Mouse (Mus musculus): ENCODE measurements around the gene Clic6. TPM values are rescaled to one million over a fixed set of nuclear protein-coding genes. Genes with fewer than 3 reads are reported as not detected.

Gene Clic6
- polyA plus RNA-seq, 1 experiment from 2014 or later, result 3.6 TPM

DNA sequence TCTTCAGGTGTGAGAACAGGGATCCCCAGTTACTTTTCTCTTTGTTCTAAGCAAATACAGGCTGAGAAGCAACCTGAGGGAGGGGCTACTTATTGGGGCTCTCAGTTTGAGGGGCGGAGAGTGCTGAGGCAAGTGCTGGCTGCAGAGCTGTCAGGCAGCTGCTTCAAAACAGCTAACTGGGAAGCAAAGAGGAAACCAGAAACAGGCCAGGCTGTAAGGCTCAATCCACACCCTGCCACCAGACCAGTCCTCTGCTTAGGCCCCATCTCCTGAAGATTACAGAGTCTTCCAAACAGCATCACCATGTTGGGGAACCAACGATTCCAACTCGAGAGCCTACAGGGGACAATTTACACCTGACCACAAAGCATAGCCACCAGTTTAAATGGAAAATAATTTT is 12.6 kb upstream of the Clic6 start:
- no peak for ATAC-seq
- no peak overlapping the region for H3K4me3 ChIP-seq
- 82% methylated on average over 3 of the region's 3 CpGs for WGBS
- H3K36me3 ChIP-seq (ENCODE audit: poor library complexity, severe bottlenecking), result no peaks in the 10 kb centered on the region
- H3K9me3 ChIP-seq (replicated peaks), result no peaks in the 10 kb centered on the region
- H3K9ac ChIP-seq, result no peak overlapping the region
- no peak overlapping the region for H3K4me2 ChIP-seq
- H3K27ac ChIP-seq, result no peak overlapping the region
- H3K27me3 ChIP-seq, result no peaks in the 10 kb centered on the region
- no peaks in the 10 kb centered on the region for H3K4me1 ChIP-seq

DNA sequence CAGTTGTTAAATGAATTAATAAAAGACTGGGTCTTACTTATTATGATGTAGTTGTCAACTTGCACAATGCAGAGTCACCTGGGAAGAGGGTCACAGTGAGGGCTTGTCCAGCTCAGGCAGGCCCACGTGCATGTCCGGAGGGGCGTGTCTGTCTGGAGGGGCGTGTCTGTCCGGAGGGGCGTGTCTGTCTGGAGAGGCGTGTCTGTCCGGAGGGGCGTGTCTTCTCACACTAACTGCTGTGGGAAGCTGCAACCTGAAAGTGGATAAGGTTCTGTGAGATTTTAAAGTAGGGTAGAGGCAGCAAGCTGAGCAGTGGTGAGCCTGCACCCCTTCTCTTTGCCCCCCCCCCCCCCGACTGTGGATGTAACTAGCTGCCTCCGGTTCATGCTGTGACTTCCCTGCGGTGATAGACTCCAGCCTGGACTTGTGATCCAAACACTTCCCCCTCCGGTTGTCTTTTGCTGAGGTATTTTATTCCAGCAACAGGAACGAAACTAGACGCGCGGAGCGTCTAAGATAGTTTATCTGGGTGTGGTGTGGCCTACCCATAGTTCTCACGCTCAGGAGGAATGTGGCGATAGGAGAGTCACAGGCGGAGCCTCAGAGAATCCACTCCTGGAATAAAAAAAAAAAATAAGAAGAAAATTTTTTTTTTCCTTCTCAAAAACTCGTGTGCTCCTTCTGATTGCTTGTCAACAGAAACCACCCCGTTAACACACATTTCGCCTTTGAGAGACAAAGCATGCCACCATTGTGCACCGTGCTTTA is 10.3 kb upstream of the Clic6 start:
- Histone ChIP-seq H3K4me1 (peaks cover 6% of the 10 kb centered on the region; the same call in 1 of the 2 replicates), H3K9ac (no peak overlapping the region), H3K4me3 (no peak overlapping the region), H3K36me3 (ENCODE audit: poor library complexity, severe bottlenecking) (no peaks in the 10 kb centered on the region), H3K27me3 (peaks cover 16% of the 10 kb centered on the region), H3K4me2 (no peak overlapping the region), H3K9me3 (replicated peaks) (no peaks in the 10 kb centered on the region), H3K27ac (no peak overlapping the region)
- no peak for ATAC-seq
- 63% methylated on average over 24 of the region's 25 CpGs for WGBS

DNA sequence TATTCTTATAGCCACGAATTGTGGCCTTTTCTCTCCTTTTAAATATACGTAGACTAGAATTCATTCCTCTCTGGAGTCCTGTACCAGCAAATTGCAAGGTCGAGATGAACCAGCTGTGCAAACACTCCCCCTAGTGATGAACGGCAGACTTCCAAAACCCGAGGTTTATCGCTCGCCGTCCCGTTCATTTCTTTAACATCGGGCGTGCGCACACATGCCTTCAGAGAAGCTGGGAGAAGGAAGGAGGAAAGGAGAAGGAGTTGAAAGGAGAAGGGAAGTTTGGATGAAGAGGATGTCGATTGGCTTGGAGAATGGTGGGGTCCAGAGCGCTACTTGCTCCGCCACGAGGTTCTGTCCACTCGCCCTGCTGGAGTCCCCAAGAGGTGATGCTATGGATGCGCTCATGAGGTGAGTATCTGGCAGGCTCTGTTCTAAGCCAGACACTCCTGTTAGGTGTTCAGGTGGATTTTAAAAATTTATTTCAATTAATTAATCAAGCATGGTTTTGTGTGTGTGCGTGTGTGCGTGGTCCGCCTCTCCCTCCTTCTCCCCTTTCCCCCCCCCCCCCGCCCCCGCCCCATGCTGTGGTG is 6.9 kb upstream of the Clic6 start:
- no peak overlapping the region for H3K9ac ChIP-seq
- WGBS, result 9% methylated on average over 22 of the region's 23 CpGs
- ATAC-seq, result peak; percentile 55

DNA sequence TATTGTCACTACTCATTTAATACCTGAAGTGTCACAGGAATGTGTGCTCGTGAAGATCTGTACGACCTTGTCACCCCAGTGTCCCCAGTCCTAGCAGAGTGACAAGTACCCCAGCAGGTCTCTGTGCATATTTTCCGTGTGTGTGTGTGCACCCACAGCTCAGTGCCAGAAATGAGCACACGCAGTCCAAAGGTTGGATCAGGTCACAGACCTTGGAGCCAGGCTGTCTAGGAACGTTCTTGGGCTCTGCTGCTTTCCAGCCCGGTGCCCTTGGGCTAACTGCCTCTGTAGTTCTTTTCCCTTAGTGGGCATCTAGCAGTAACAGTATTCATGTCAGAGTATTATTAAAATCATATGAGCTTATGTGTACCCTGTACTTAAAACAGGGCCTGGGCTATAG is 1.6 kb downstream of the Clic6 start:
- 89% methylated on average over 6 of the region's 6 CpGs for WGBS
- Histone ChIP-seq H3K4me3 (no peak overlapping the region), H3K9ac (no peak overlapping the region), H3K27me3 (no peaks in the 10 kb centered on the region), H3K36me3 (ENCODE audit: poor library complexity, severe bottlenecking) (no peaks in the 10 kb centered on the region), H3K4me1 (no peaks in the 10 kb centered on the region), H3K27ac (no peak overlapping the region), H3K9me3 (replicated peaks) (no peaks in the 10 kb centered on the region), H3K4me2 (no peak overlapping the region)
- ATAC-seq, result no peak

More for the DNA sequence above, 6.9 kb upstream of the Clic6 start:
- Histone ChIP-seq H3K4me3 (peak overlapping the region; percentile 30), H3K9me3 (replicated peaks) (no peaks in the 10 kb centered on the region), H3K27me3 (peaks cover 16% of the 10 kb centered on the region), H3K36me3 (ENCODE audit: poor library complexity, severe bottlenecking) (no peaks in the 10 kb centered on the region), H3K27ac (no peak overlapping the region), H3K4me2 (peak overlapping the region; percentile 58), H3K4me1 (peaks cover 6% of the 10 kb centered on the region; the same call in 1 of the 2 replicates)

DNA sequence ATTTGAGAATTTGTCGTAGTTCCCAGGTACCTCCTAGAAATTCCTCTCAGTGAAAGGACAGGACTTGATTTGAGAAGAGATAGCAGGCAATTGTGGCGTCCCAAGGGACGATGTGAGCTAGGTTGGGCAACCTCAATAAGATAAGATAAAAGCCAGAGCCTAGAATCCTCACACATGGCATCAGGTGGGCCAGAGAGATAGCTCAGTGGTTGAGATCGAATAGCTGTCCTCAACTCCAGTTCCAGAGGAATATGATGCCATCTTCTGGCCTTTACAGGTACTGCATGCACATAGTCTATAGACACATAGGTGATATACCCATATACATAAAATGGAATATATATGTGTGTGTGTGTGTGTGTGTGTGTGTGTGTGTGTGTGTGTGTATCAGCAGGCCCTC is 2.0 kb downstream of the Clic6 start:
- Histone ChIP-seq H3K4me1 (no peaks in the 10 kb centered on the region), H3K9ac (no peak overlapping the region), H3K4me3 (no peak overlapping the region), H3K9me3 (replicated peaks) (no peaks in the 10 kb centered on the region), H3K36me3 (ENCODE audit: poor library complexity, severe bottlenecking) (no peaks in the 10 kb centered on the region), H3K27me3 (no peaks in the 10 kb centered on the region), H3K27ac (no peak overlapping the region), H3K4me2 (no peak overlapping the region)
- ATAC-seq, result no peak
- 58% methylated on average over 4 of the region's 4 CpGs for WGBS

DNA sequence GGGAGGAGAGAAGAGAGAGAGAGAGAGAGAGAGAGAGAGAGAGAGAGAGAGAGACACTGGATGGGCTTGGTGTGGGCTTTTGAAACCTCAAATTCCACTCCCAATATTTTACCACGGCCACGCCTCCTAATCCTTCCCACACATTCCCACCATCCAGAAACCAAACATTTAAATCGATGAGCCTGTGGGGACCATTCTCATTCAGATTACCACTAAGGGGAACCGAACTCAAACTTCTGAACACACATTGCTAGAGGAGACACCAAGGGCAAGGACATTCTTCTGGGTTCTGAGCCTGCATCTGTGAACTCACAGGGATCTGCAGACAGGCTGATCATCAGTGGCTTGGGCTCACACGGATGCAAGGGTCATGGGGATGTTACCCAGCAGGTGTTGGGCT is 2.9 kb downstream of the Clic6 start:
- Histone ChIP-seq H3K9me3 (replicated peaks) (no peaks in the 10 kb centered on the region), H3K9ac (no peak overlapping the region), H3K27ac (no peak overlapping the region), H3K4me3 (no peak overlapping the region), H3K27me3 (no peaks in the 10 kb centered on the region), H3K4me2 (no peak overlapping the region), H3K36me3 (ENCODE audit: poor library complexity, severe bottlenecking) (no peaks in the 10 kb centered on the region), H3K4me1 (no peaks in the 10 kb centered on the region)
- no peak for ATAC-seq
- 89% methylated on average over 5 of the region's 5 CpGs for WGBS

DNA sequence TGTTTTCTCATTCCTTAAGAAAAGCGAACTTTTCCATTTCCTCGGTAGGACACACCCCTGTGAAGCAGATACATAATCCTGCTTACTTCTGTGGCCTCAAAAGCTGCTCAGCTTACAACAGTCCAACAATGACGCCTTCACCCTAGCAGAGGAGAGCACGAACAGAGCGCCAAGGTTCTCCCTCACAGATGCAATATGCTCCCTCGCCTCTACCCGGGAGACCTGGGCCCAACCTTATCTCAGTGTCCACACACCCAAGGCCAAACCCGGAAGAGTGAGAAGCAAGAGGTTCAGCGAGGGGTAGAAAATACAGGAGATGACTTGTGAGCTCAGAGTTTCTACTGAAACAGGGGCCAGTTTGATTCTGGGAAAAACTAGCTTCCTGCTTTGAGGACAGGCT is 3.8 kb downstream of the Clic6 start:
- H3K4me2 ChIP-seq, result no peak overlapping the region
- no peaks in the 10 kb centered on the region for H3K27me3 ChIP-seq
- H3K36me3 ChIP-seq (ENCODE audit: poor library complexity, severe bottlenecking), result no peaks in the 10 kb centered on the region
- no peak for ATAC-seq
- H3K4me1 ChIP-seq, result no peaks in the 10 kb centered on the region
- no peak overlapping the region for H3K9ac ChIP-seq
- no peaks in the 10 kb centered on the region for H3K9me3 ChIP-seq (replicated peaks)
- 81% methylated on average over 9 of the region's 9 CpGs for WGBS
- no peak overlapping the region for H3K4me3 ChIP-seq
- no peak overlapping the region for H3K27ac ChIP-seq

DNA sequence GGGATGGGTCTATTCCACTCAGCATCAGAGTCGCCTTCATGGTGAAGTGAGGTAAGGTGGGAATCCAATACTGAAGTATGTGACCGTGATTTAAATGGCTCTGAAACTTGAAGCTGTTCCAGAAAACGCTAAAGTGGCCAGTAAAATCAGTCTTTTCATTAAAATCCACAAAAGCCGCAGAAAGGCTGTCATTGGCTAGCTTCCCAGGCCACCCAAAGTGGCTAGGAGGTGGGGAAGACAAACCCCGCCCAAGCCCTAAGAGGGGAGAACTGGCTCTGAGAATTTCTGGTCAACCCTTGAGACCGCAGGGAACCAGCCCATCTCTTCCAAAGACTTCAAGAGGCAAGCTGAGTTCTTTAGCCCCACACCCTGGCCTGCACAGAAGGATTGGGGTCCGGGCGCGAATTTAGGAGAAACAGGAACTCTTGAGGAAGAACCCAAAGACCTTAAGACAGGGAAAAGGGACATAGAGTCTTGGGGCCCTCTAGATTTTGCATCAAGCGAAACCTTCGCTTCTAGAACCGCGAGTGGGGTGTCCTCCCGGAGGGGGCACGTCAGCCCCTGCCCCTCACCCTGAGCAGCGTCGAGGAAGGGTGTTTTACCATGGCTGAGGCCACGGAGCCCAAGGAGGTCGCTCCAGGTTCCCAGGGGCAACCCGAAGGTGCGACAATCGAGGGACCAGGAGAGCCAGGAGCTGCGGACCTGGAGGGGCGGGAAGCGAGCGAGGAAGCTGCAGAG is 12.5 kb downstream of the Clic6 start:
- no peak overlapping the region for H3K27ac ChIP-seq
- 6% methylated on average over 26 of the region's 26 CpGs for WGBS

DNA sequence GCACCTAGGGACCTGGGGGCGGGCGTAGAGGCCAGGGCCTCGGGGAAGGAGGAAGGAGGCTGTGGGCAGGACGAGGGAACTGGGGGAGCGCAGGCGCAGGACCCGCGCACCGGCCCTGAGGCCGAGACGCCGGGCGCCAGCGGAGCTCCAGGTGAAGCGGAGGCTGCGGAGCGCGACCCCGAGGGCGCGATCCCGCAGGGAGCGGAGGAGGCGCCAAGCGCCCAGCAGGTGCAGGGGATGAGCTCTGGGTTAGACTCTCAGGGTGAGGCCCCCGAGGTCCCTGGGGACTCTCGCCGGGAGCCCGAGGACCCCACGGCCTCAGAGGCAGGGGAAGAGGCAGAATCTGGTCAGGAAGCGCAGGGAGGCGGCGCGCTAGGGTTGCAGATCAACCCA is 13.0 kb downstream of the Clic6 start:
- H3K9ac ChIP-seq, result peak overlapping the region; percentile 54
- no peak overlapping the region for H3K27ac ChIP-seq
- peaks cover 17% of the 10 kb centered on the region for H3K4me1 ChIP-seq
- H3K36me3 ChIP-seq (ENCODE audit: poor library complexity, severe bottlenecking), result no peaks in the 10 kb centered on the region
- no peaks in the 10 kb centered on the region for H3K9me3 ChIP-seq (replicated peaks)
- ATAC-seq, result no peak
- H3K4me3 ChIP-seq, result peak overlapping the region; percentile 46
- peaks cover 51% of the 10 kb centered on the region for H3K27me3 ChIP-seq
- under 1% methylated on average over 25 of the region's 34 CpGs for WGBS
- peak overlapping the region; percentile 73 for H3K4me2 ChIP-seq

More for the DNA sequence above, 12.5 kb downstream of the Clic6 start:
- H3K27me3 ChIP-seq, result peaks cover 51% of the 10 kb centered on the region
- no peaks in the 10 kb centered on the region for H3K9me3 ChIP-seq (replicated peaks)
- no peaks in the 10 kb centered on the region for H3K36me3 ChIP-seq (ENCODE audit: poor library complexity, severe bottlenecking)
- no peak for ATAC-seq
- H3K4me1 ChIP-seq, result peaks cover 17% of the 10 kb centered on the region
- H3K4me3 ChIP-seq, result peak overlapping the region; percentile 46
- peak overlapping the region; percentile 54 for H3K9ac ChIP-seq
- H3K4me2 ChIP-seq, result peak overlapping the region; percentile 73

DNA sequence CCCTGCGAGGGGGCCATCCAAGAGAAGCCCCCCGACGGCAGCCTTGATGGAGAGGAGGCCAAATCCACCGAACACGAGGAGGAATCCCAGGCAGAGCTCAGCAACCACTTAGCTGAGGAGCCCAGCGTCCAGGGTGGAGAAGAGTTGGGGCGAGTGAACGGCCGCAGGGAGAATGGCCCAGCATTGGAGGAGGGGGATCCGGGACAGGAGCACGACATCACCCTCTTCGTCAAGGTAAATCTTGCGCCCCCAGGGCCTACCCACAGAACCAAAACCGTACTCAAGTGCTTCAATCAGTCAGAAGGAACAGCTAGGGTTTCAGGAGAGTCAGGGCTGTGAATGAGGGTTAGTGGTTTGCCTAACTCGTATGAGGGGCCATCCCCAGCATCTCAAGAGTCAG is 13.8 kb downstream of the Clic6 start:
- no peak for ATAC-seq
- Histone ChIP-seq H3K4me2 (peak overlapping the region; percentile 73), H3K4me3 (peak overlapping the region; percentile 46), H3K36me3 (ENCODE audit: poor library complexity, severe bottlenecking) (no peaks in the 10 kb centered on the region), H3K9me3 (replicated peaks) (no peaks in the 10 kb centered on the region), H3K27ac (no peak overlapping the region), H3K9ac (peak overlapping the region; percentile 54; the same call in 1 of the 2 replicates), H3K27me3 (peaks cover 51% of the 10 kb centered on the region), H3K4me1 (peaks cover 17% of the 10 kb centered on the region)
- 12% methylated on average over 15 of the region's 15 CpGs for WGBS

DNA sequence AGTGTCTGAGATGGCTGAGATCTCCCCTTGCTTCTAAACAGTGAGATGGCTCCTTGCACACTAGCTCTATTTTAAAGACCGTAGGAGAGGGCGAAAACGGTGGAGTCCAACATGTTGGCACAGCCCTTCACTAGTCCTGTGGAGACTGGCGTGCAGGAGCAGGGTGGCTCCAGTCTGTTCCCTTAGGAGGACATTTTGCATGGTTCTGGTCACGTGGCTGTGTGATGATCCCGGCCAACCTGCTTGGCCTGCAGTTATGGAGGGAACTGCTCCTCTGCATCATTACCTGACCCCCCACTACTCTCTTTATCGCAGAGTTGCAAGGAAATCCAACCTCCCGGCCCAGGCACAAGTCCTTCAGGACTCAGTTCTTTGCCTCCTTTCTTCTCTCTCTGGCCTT is 15.0 kb downstream of the Clic6 start:
- Histone ChIP-seq H3K27ac (no peak overlapping the region), H3K36me3 (ENCODE audit: poor library complexity, severe bottlenecking) (no peaks in the 10 kb centered on the region), H3K27me3 (peaks cover 50% of the 10 kb centered on the region), H3K9me3 (replicated peaks) (no peaks in the 10 kb centered on the region), H3K9ac (no peak overlapping the region), H3K4me1 (peaks cover 17% of the 10 kb centered on the region), H3K4me3 (no peak overlapping the region), H3K4me2 (no peak overlapping the region)
- no peak for ATAC-seq
- WGBS, result 69% methylated on average over 8 of the region's 8 CpGs

DNA sequence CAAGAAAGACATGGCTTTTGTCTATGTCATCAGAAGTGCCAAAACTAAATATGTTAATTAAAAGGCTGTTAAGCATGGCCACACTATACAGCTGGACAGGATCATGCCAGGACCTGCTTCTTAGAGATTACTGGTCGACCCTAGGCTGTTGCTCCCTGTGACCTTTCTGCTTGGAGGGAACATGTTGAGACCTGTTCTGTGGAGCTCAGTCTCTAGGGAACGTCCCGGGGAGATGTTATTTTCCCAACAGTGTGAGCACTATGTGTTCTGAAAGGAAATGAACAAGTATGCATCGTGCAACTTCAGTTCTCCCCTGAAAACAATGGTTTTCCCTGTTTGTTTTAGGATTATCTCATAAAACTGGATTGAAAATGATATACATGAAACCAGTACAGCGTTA is 17.6 kb downstream of the Clic6 start:
- Histone ChIP-seq H3K4me2 (no peak overlapping the region), H3K4me1 (peaks cover 13% of the 10 kb centered on the region), H3K27me3 (peaks cover 35% of the 10 kb centered on the region), H3K4me3 (no peak overlapping the region), H3K9me3 (replicated peaks) (no peaks in the 10 kb centered on the region), H3K9ac (no peak overlapping the region), H3K36me3 (ENCODE audit: poor library complexity, severe bottlenecking) (no peaks in the 10 kb centered on the region), H3K27ac (no peak overlapping the region)
- 79% methylated on average over 5 of the region's 5 CpGs for WGBS
- ATAC-seq, result no peak
